Mouse (Mus musculus): ENCODE results near the gene Tmem247. TPM values are rescaled to one million over a fixed set of nuclear protein-coding genes. Genes with fewer than 3 reads are reported as not detected.

The Tmem247 gene
- polyA plus RNA-seq, 1 experiment from 2014 or later = not detected

GRCm38 (mm10) chr17:86929355-86929754, 12.2 kb downstream of the Tmem247 start:
- H3K4me2 ChIP-seq (ENCODE audit: low read depth, low read length) = no peak overlapping the region
- no peak overlapping the region for H3K27ac ChIP-seq (ENCODE audit: low read length)
- no peaks in the 10 kb centered on the region for H3K4me1 ChIP-seq (ENCODE audit: control insufficient read depth, insufficient read depth, low read length)
- H3K4me3 ChIP-seq (ENCODE audit: low read length) = no peak overlapping the region
- no peaks in the 10 kb centered on the region for H3K36me3 ChIP-seq (ENCODE audit: control insufficient read depth, insufficient read depth, low read length)
- WGBS = 78% methylated on average over 6 of the region's 6 CpGs
- H3K9me3 ChIP-seq (ENCODE audit: control insufficient read depth, low read length) = no peaks in the 10 kb centered on the region
- H3K9ac ChIP-seq (ENCODE audit: low read depth, low read length) = no peak overlapping the region
- H3K27me3 ChIP-seq (replicated peaks; ENCODE audit: control insufficient read depth, insufficient read depth, low read length) = no peaks in the 10 kb centered on the region
- no peak for ATAC-seq

GRCm38 (mm10) chr17:86929981-86930380, 12.8 kb downstream of the Tmem247 start:
- no peaks in the 10 kb centered on the region for H3K4me1 ChIP-seq (ENCODE audit: control insufficient read depth, insufficient read depth, low read length)
- no peaks in the 10 kb centered on the region for H3K27me3 ChIP-seq (replicated peaks; ENCODE audit: control insufficient read depth, insufficient read depth, low read length)
- no peaks in the 10 kb centered on the region for H3K9me3 ChIP-seq (ENCODE audit: control insufficient read depth, low read length)
- H3K27ac ChIP-seq (ENCODE audit: low read length) = no peak overlapping the region
- no peak overlapping the region for H3K4me3 ChIP-seq (ENCODE audit: low read length)
- no peak for ATAC-seq
- H3K4me2 ChIP-seq (ENCODE audit: low read depth, low read length) = no peak overlapping the region
- no peak overlapping the region for H3K9ac ChIP-seq (ENCODE audit: low read depth, low read length)
- no peaks in the 10 kb centered on the region for H3K36me3 ChIP-seq (ENCODE audit: control insufficient read depth, insufficient read depth, low read length)

- ATAC-seq = no peak
- Histone ChIP-seq H3K4me3 (ENCODE audit: low read length) (no peak overlapping the region), H3K36me3 (ENCODE audit: control insufficient read depth, insufficient read depth, low read length) (no peaks in the 10 kb centered on the region), H3K27me3 (replicated peaks; ENCODE audit: control insufficient read depth, insufficient read depth, low read length) (no peaks in the 10 kb centered on the region), H3K4me2 (ENCODE audit: low read depth, low read length) (no peak overlapping the region), H3K27ac (ENCODE audit: low read length) (no peak overlapping the region), H3K9ac (ENCODE audit: low read depth, low read length) (no peak overlapping the region), H3K4me1 (ENCODE audit: control insufficient read depth, insufficient read depth, low read length) (no peaks in the 10 kb centered on the region; the same call in 1 of the 2 replicates), H3K9me3 (ENCODE audit: control insufficient read depth, low read length) (no peaks in the 10 kb centered on the region)
- 29% methylated on average over 5 of the region's 5 CpGs for WGBS
Observed at GRCm38 (mm10) chr17:86932896-86933295, 15.7 kb downstream of the Tmem247 start.

- Histone ChIP-seq H3K4me1 (ENCODE audit: control insufficient read depth, insufficient read depth, low read length) (no peaks in the 10 kb centered on the region; the same call in 1 of the 2 replicates), H3K9me3 (ENCODE audit: control insufficient read depth, low read length) (no peaks in the 10 kb centered on the region), H3K4me3 (ENCODE audit: low read length) (no peak overlapping the region), H3K36me3 (ENCODE audit: control insufficient read depth, insufficient read depth, low read length) (no peaks in the 10 kb centered on the region), H3K4me2 (ENCODE audit: low read depth, low read length) (no peak overlapping the region; the same call in 1 of the 2 replicates), H3K27ac (ENCODE audit: low read length) (peak overlapping the region; percentile 1; the same call in 1 of the 2 replicates), H3K27me3 (replicated peaks; ENCODE audit: control insufficient read depth, insufficient read depth, low read length) (no peaks in the 10 kb centered on the region), H3K9ac (ENCODE audit: low read depth, low read length) (no peak overlapping the region)
- ATAC-seq = no peak
- WGBS = 70% methylated on average over 2 of the region's 2 CpGs
Observed at GRCm38 (mm10) chr17:86937064-86937463, 19.9 kb downstream of the Tmem247 start.

DNA sequence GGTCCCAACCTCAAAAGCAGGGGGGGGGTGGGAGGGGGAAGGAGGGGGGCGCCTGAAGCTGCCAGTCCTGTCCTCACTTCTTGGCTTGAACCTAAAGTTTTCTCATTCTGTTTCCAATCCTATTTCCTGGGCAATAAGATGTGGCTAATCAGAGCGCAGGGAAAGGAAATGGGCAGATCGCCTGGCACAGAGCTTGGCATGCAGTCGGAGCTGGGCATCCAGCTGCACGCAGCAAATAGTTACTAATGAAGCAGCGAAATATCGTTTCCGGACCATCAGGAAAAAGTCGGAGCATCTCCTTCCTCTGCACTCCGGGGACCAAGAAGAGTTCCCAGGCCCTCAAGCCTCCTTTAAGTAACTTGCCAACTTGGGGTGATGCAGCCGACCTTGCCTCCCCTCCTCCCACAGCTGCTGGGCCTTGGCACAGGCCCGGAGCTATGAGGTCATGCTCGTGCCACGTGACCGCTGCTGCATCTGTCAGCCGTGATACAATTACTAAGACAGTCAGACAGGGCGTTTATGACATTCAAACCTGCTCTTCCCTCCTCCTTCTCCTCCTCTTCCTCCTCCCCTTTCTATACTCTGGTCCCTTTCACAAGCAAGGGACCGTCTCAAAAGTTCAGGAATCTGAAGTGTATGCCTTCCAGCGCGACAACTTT, 20.5 kb downstream of the Tmem247 start:
- peak overlapping the region; percentile 63 for H3K4me2 ChIP-seq (ENCODE audit: low read depth, low read length)
- peak overlapping the region; percentile 43 for H3K4me3 ChIP-seq (ENCODE audit: low read length)
- peak; percentile 92 for ATAC-seq
- H3K36me3 ChIP-seq (ENCODE audit: control insufficient read depth, insufficient read depth, low read length) = no peaks in the 10 kb centered on the region
- peak overlapping the region; percentile 34 for H3K27ac ChIP-seq (ENCODE audit: low read length)
- H3K4me1 ChIP-seq (ENCODE audit: control insufficient read depth, insufficient read depth, low read length) = no peaks in the 10 kb centered on the region; the same call in 1 of the 2 replicates
- H3K9me3 ChIP-seq (ENCODE audit: control insufficient read depth, low read length) = no peaks in the 10 kb centered on the region
- no peaks in the 10 kb centered on the region for H3K27me3 ChIP-seq (replicated peaks; ENCODE audit: control insufficient read depth, insufficient read depth, low read length)
- WGBS = 4% methylated on average over 20 of the region's 20 CpGs
- H3K9ac ChIP-seq (ENCODE audit: low read depth, low read length) = peak overlapping the region; percentile 17

- Histone ChIP-seq H3K27ac (ENCODE audit: low read length) (no peak overlapping the region), H3K27me3 (replicated peaks; ENCODE audit: control insufficient read depth, insufficient read depth, low read length) (no peaks in the 10 kb centered on the region), H3K9ac (ENCODE audit: low read depth, low read length) (no peak overlapping the region), H3K4me1 (ENCODE audit: control insufficient read depth, insufficient read depth, low read length) (no peaks in the 10 kb centered on the region; the same call in 1 of the 2 replicates), H3K4me3 (ENCODE audit: low read length) (no peak overlapping the region), H3K36me3 (ENCODE audit: control insufficient read depth, insufficient read depth, low read length) (no peaks in the 10 kb centered on the region), H3K4me2 (ENCODE audit: low read depth, low read length) (no peak overlapping the region), H3K9me3 (ENCODE audit: control insufficient read depth, low read length) (no peaks in the 10 kb centered on the region)
- ATAC-seq = no peak
- 63% methylated on average over 7 of the region's 7 CpGs for WGBS
Observed at GRCm38 (mm10) chr17:86938683-86939082, 21.5 kb downstream of the Tmem247 start.

DNA sequence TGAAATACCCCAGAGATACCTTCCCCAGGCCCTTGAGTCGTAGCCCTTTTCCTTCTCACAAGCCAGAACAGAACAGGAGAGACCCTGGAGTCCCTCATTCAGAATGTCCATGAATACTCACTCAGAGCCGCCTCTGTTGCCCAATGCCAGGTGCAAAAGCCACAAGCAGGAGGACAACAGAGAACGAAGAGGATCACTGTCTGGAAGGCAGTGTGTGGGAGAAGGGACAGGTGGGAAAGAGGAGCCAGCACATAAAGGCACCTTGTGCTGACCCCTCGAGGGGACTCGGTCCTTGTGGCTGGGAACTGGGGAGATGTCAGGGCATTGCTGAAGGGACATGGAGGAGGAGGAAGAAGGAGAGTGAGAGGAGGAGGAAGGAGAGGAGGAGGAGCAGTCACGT, 25.0 kb downstream of the Tmem247 start:
- Histone ChIP-seq H3K36me3 (ENCODE audit: control insufficient read depth, insufficient read depth, low read length) (no peaks in the 10 kb centered on the region), H3K4me1 (ENCODE audit: control insufficient read depth, insufficient read depth, low read length) (no peaks in the 10 kb centered on the region; the same call in 1 of the 2 replicates), H3K9me3 (ENCODE audit: control insufficient read depth, low read length) (no peaks in the 10 kb centered on the region), H3K4me2 (ENCODE audit: low read depth, low read length) (no peak overlapping the region), H3K9ac (ENCODE audit: low read depth, low read length) (no peak overlapping the region), H3K27ac (ENCODE audit: low read length) (no peak overlapping the region), H3K4me3 (ENCODE audit: low read length) (no peak overlapping the region), H3K27me3 (replicated peaks; ENCODE audit: control insufficient read depth, insufficient read depth, low read length) (no peaks in the 10 kb centered on the region)
- WGBS = 61% methylated on average over 6 of the region's 6 CpGs
- no peak for ATAC-seq

DNA sequence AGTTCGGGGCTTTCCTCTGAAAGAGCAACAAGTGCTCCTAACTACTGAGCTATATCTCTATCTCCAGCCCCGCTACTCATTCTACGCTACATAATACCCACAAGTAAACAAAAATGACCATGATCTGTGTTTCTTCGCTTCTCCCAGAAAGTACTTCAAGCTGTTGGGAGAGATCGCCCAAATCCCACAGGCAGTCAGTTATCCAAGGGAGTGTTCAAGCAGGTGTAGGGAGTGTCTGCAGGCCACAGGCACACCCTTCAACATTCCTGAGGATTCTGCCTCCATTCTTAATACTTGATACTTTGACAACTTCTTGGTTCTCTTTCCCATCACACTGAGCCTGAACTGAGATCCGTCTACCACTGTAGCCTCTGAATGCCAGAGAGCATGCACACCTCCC, 26.0 kb downstream of the Tmem247 start:
- H3K27ac ChIP-seq (ENCODE audit: low read length) = no peak overlapping the region
- no peaks in the 10 kb centered on the region for H3K4me1 ChIP-seq (ENCODE audit: control insufficient read depth, insufficient read depth, low read length)
- H3K27me3 ChIP-seq (replicated peaks; ENCODE audit: control insufficient read depth, insufficient read depth, low read length) = no peaks in the 10 kb centered on the region
- no peak for ATAC-seq
- no peak overlapping the region for H3K4me3 ChIP-seq (ENCODE audit: low read length)
- 71% methylated on average over 6 of the region's 6 CpGs for WGBS
- no peaks in the 10 kb centered on the region for H3K36me3 ChIP-seq (ENCODE audit: control insufficient read depth, insufficient read depth, low read length)
- H3K4me2 ChIP-seq (ENCODE audit: low read depth, low read length) = no peak overlapping the region
- no peak overlapping the region for H3K9ac ChIP-seq (ENCODE audit: low read depth, low read length)
- H3K9me3 ChIP-seq (ENCODE audit: control insufficient read depth, low read length) = no peaks in the 10 kb centered on the region

DNA sequence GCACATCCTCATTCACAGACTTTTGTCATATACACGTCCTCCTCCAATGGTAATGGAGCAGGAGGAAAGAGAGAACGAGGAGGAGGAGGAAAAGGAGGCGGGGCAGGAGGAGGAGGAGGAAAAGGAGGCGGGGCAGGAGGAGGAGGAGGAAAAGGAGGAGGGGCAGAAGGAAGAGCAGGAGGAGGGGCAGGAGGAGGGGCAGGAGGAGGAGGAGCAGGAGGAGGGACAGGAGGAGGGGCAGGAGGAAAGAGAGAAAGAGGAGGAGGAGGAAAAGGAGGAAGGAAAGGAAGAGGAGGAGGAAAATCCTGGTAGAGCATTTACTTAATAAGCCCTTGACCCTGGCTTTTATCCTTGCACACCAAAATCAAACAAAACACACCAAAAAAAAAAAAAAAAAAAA, 28.9 kb downstream of the Tmem247 start:
- H3K4me1 ChIP-seq (ENCODE audit: control insufficient read depth, insufficient read depth, low read length) = no peaks in the 10 kb centered on the region
- no peak for ATAC-seq
- no peak overlapping the region for H3K4me3 ChIP-seq (ENCODE audit: low read length)
- no peak overlapping the region for H3K9ac ChIP-seq (ENCODE audit: low read depth, low read length)
- WGBS = 43% methylated on average over 4 of the region's 4 CpGs
- no peaks in the 10 kb centered on the region for H3K27me3 ChIP-seq (replicated peaks; ENCODE audit: control insufficient read depth, insufficient read depth, low read length)
- H3K27ac ChIP-seq (ENCODE audit: low read length) = no peak overlapping the region
- H3K9me3 ChIP-seq (ENCODE audit: control insufficient read depth, low read length) = no peaks in the 10 kb centered on the region
- H3K36me3 ChIP-seq (ENCODE audit: control insufficient read depth, insufficient read depth, low read length) = no peaks in the 10 kb centered on the region
- no peak overlapping the region for H3K4me2 ChIP-seq (ENCODE audit: low read depth, low read length)

Data from intestine, embryonic 16.5 days (tissue).